Comparison of ENCODE assay signal across 19 mouse cellular contexts in genomic region chr7:113950888-113951287, GRCm38 (mm10).
DNase-seq lines count a peak whose midpoint lies in the region; ATAC-seq lines count a peak whose summit lies in the region.
"Had no signal": no experiment of that assay in that cellular context is flagged by ENCODE, and none has a peak within 500 bp of the region (broad histone marks: within the 10 kb centered on the region; RNA-seq: fewer than 3 reads in every experiment).

No protein-coding gene starts in this region.

- H3K27me3 ChIP-seq in neural tube, embryonic 13.5 days = no peaks in the 10 kb centered on the region
- no peaks in the 10 kb centered on the region for H3K27me3 ChIP-seq in midbrain, embryonic 15.5 days (replicated peaks)
- H3K27me3 ChIP-seq: embryonic facial prominence, embryonic 12.5 days; forebrain, embryonic 15.5 days; heart, embryonic 15.5 days had no signal

- no peak overlapping the region for H3K4me3 ChIP-seq in neural tube, embryonic 13.5 days
- H3K4me3 ChIP-seq in midbrain, embryonic 15.5 days = no peak overlapping the region
- H3K4me3 ChIP-seq: embryonic facial prominence, embryonic 12.5 days; forebrain, embryonic 15.5 days; heart, adult 2 months; heart, embryonic 15.5 days had no signal

- ATAC-seq in neural tube, embryonic 13.5 days (ENCODE audit: low read depth) = no peak
- ATAC-seq in midbrain, embryonic 15.5 days (replicated peaks) = no peak
- ATAC-seq: forebrain, embryonic 15.5 days had no signal

- H3K9ac ChIP-seq in neural tube, embryonic 13.5 days = no peak overlapping the region
- H3K9ac ChIP-seq in midbrain, embryonic 15.5 days = no peak overlapping the region
- H3K9ac ChIP-seq: embryonic facial prominence, embryonic 12.5 days; forebrain, embryonic 15.5 days; heart, embryonic 15.5 days; hindbrain, embryonic 14.5 days had no signal

- WGBS in neural tube, embryonic 13.5 days = 81% methylated on average over 7 of the region's 7 CpGs
- 79% methylated on average over 7 of the region's 7 CpGs for WGBS in midbrain, embryonic 15.5 days

- H3K9me3 ChIP-seq in neural tube, embryonic 13.5 days = no peaks in the 10 kb centered on the region
- no peaks in the 10 kb centered on the region for H3K9me3 ChIP-seq in midbrain, embryonic 15.5 days
- H3K9me3 ChIP-seq: embryonic facial prominence, embryonic 12.5 days; forebrain, embryonic 15.5 days; G1E; heart, embryonic 15.5 days had no signal

- DNase-seq in kidney, adult 11 months = peak; percentile 6
- no peak for DNase-seq in kidney, postnatal 36 days
- DNase-seq in neural tube, embryonic 10.5 days (ENCODE audit: extremely low spot score, low spot score) = no peak
- DNase-seq in lung, postnatal 36 days = peak; percentile 27
- DNase-seq: adrenal gland, postnatal 25 days; cerebellum, adult 18-20 months; cerebellum, postnatal 10 days; embryo, embryonic 11 days; gastrocnemius, postnatal 36 days; heart, adult 2 months; heart, postnatal 14 days had no signal

- H3K4me2 ChIP-seq in neural tube, embryonic 13.5 days = no peak overlapping the region
- H3K4me2 ChIP-seq in midbrain, embryonic 15.5 days = no peak overlapping the region
- H3K4me2 ChIP-seq: embryonic facial prominence, embryonic 12.5 days; forebrain, embryonic 15.5 days; heart, embryonic 11.5 days; heart, embryonic 15.5 days; hindbrain, embryonic 14.5 days had no signal

- H3K27ac ChIP-seq in neural tube, embryonic 13.5 days (replicated peaks) = peak overlapping the region; percentile 33; the same call in 1 of the 2 replicates
- H3K27ac ChIP-seq in midbrain, embryonic 15.5 days = no peak overlapping the region
- H3K27ac ChIP-seq: embryonic facial prominence, embryonic 12.5 days; forebrain, embryonic 15.5 days; heart, adult 2 months; heart, embryonic 15.5 days; hindbrain, embryonic 14.5 days had no signal

- no peaks in the 10 kb centered on the region for H3K36me3 ChIP-seq in neural tube, embryonic 13.5 days
- no peaks in the 10 kb centered on the region for H3K36me3 ChIP-seq in midbrain, embryonic 15.5 days (replicated peaks)
- H3K36me3 ChIP-seq: embryonic facial prominence, embryonic 12.5 days; forebrain, embryonic 15.5 days; G1E; heart, embryonic 15.5 days had no signal

- peaks cover 19% of the 10 kb centered on the region; the same call in 1 of the 2 replicates for H3K4me1 ChIP-seq in neural tube, embryonic 13.5 days (replicated peaks)
- H3K4me1 ChIP-seq in midbrain, embryonic 15.5 days = no peaks in the 10 kb centered on the region
- H3K4me1 ChIP-seq: embryonic facial prominence, embryonic 12.5 days; heart, embryonic 15.5 days had no signal

Comparison
In these comparisons a context has a peak if more than half of its experiments do, and no peak if none do; other contexts are left out.
1. DNase-seq: peak in kidney, adult 11 months (single experiment) and lung, postnatal 36 days (single experiment); none in kidney, postnatal 36 days (0 of 2) and neural tube, embryonic 10.5 days (single experiment).